8 mouse cellular contexts compared by ENCODE assay signal in genomic region chr3:58490787-58491186, GRCm38 (mm10). TPM values are rescaled to one million over a fixed set of nuclear protein-coding genes. Genes with fewer than 3 reads are reported as not detected.
A peak's percentile ranks its signal among the peaks of the same experiment; 100 is the strongest.
DNase-seq lines count a peak whose midpoint lies in the region; ATAC-seq and TF ChIP-seq lines count a peak whose summit lies in the region.

No protein-coding gene starts in this region.

- no peak overlapping the region for H3K27ac ChIP-seq in intestine, postnatal 0 days (ENCODE audit: low read depth, low read length)
- H3K27ac ChIP-seq in intestine, embryonic 16.5 days (ENCODE audit: low read length), result no peak overlapping the region
- no peak overlapping the region for H3K27ac ChIP-seq in intestine, embryonic 15.5 days

- H3K9me3 ChIP-seq in intestine, postnatal 0 days (ENCODE audit: control insufficient read depth), result no peaks in the 10 kb centered on the region
- no peaks in the 10 kb centered on the region for H3K9me3 ChIP-seq in intestine, embryonic 16.5 days (ENCODE audit: control insufficient read depth, low read length)
- H3K9me3 ChIP-seq in intestine, embryonic 15.5 days, result no peaks in the 10 kb centered on the region

- H3K27me3 ChIP-seq in intestine, postnatal 0 days (replicated peaks; ENCODE audit: control insufficient read depth, insufficient read depth, low read length), result no peaks in the 10 kb centered on the region
- H3K27me3 ChIP-seq in intestine, embryonic 16.5 days (replicated peaks; ENCODE audit: control insufficient read depth, insufficient read depth, low read length), result no peaks in the 10 kb centered on the region
- no peaks in the 10 kb centered on the region for H3K27me3 ChIP-seq in intestine, embryonic 15.5 days (replicated peaks)

- 72% methylated on average over 7 of the region's 7 CpGs for WGBS in intestine, postnatal 0 days
- 65% methylated on average over 7 of the region's 7 CpGs for WGBS in intestine, embryonic 16.5 days
- 71% methylated on average over 7 of the region's 7 CpGs for WGBS in intestine, embryonic 15.5 days

- ATAC-seq in intestine, postnatal 0 days, result no peak
- ATAC-seq in intestine, embryonic 16.5 days, result no peak
- no peak for ATAC-seq in intestine, embryonic 15.5 days

- H3K4me1 ChIP-seq in intestine, postnatal 0 days (replicated peaks; ENCODE audit: control insufficient read depth, insufficient read depth, low read length), result no peaks in the 10 kb centered on the region
- H3K4me1 ChIP-seq in intestine, embryonic 16.5 days (ENCODE audit: control insufficient read depth, insufficient read depth, low read length), result no peaks in the 10 kb centered on the region
- no peaks in the 10 kb centered on the region for H3K4me1 ChIP-seq in intestine, embryonic 15.5 days (replicated peaks)

- DNase-seq in CD4-positive helper T cell, adult 2 months (ENCODE audit: low read depth, low spot score), result peak; percentile 49
- DNase-seq in Muller cell, postnatal 12 days (ENCODE audit: inconsistent ontology term), result peak; percentile 14
- peak; percentile 55 for DNase-seq in heart, postnatal 4 days
- DNase-seq in lung, postnatal 14 days, result peak; percentile 31
- peak; percentile 36 for DNase-seq in thymus, postnatal 14 days

- peak; percentile 76 for TF ChIP-seq CTCF in intestine, postnatal 0 days (IDR thresholded peaks at IDR 0.05; ENCODE audit: low read depth)

- no peak overlapping the region for H3K4me3 ChIP-seq in intestine, postnatal 0 days (ENCODE audit: low read depth, low read length)
- no peak overlapping the region for H3K4me3 ChIP-seq in intestine, embryonic 16.5 days (ENCODE audit: low read length)
- H3K4me3 ChIP-seq in intestine, embryonic 15.5 days (replicated peaks), result no peak overlapping the region

- no peaks in the 10 kb centered on the region for H3K36me3 ChIP-seq in intestine, postnatal 0 days (ENCODE audit: control insufficient read depth, insufficient read depth)
- H3K36me3 ChIP-seq in intestine, embryonic 16.5 days (ENCODE audit: control insufficient read depth, insufficient read depth, low read length), result no peaks in the 10 kb centered on the region
- no peaks in the 10 kb centered on the region for H3K36me3 ChIP-seq in intestine, embryonic 15.5 days

- H3K4me2 ChIP-seq in intestine, postnatal 0 days (replicated peaks; ENCODE audit: low read depth), result no peak overlapping the region
- H3K4me2 ChIP-seq in intestine, embryonic 16.5 days (ENCODE audit: low read depth, low read length), result no peak overlapping the region
- no peak overlapping the region for H3K4me2 ChIP-seq in intestine, embryonic 15.5 days (replicated peaks)

- H3K9ac ChIP-seq in intestine, postnatal 0 days (ENCODE audit: low read depth, low read length), result no peak overlapping the region
- H3K9ac ChIP-seq in intestine, embryonic 16.5 days (ENCODE audit: low read depth, low read length), result no peak overlapping the region
- no peak overlapping the region for H3K9ac ChIP-seq in intestine, embryonic 15.5 days

RNA-seq across cellular contexts. Expression of gene Eif2a, which starts 34.8 kb away (rescaled TPM):
- polyA plus RNA-seq in intestine, postnatal 0 days (2015; fragmentation: Nextera tagmentation; extraction: Ambion mirVana), result 28.4 and 29.2 TPM in 2 replicates
- 47.6 and 49.6 TPM in 2 replicates for polyA plus RNA-seq in intestine, embryonic 16.5 days (2015; fragmentation: Nextera tagmentation; extraction: Ambion mirVana)
- 10 to 100 TPM; 40.9 to 42.8 TPM for total RNA-seq in heart, postnatal 4 days (2021)
- 51.7 and 58.4 TPM in 2 replicates for polyA plus RNA-seq in intestine, embryonic 15.5 days (2015; fragmentation: Nextera tagmentation; extraction: Ambion mirVana)

RNA-seq across cellular contexts. Expression of gene Serp1, which starts 34.9 kb away (rescaled TPM):
- polyA plus RNA-seq in intestine, postnatal 0 days (2015; fragmentation: Nextera tagmentation; extraction: Ambion mirVana), result 156 TPM in 2 replicates
- 198 and 212 TPM in 2 replicates for polyA plus RNA-seq in intestine, embryonic 16.5 days (2015; fragmentation: Nextera tagmentation; extraction: Ambion mirVana)
- total RNA-seq in heart, postnatal 4 days (2021), result 10 to 100 TPM; 25.6 to 26.7 TPM
- polyA plus RNA-seq in intestine, embryonic 15.5 days (2015; fragmentation: Nextera tagmentation; extraction: Ambion mirVana), result 197 and 203 TPM in 2 replicates
